Mouse (Mus musculus) layer of hippocampus, postnatal 36 days (tissue): Measurements from ENCODE around the gene Fndc3b. TPM values are rescaled to one million over a fixed set of nuclear protein-coding genes. Genes with fewer than 3 reads are reported as not detected.

Source experiments
- DNase-seq, 2 experiments: peaks; one replicate each; pipeline ENCODE4 v3.0.0; 2022
- total RNA-seq, 2 experiments: library from RNA; stranded (reverse); gene quantifications; 2 replicates each; pipeline ENCODE4 v1.2.3; 2021

The Fndc3b gene
- total RNA-seq, 2 experiments from 2014 or later, result 21.0 to 22.9 TPM

DNA sequence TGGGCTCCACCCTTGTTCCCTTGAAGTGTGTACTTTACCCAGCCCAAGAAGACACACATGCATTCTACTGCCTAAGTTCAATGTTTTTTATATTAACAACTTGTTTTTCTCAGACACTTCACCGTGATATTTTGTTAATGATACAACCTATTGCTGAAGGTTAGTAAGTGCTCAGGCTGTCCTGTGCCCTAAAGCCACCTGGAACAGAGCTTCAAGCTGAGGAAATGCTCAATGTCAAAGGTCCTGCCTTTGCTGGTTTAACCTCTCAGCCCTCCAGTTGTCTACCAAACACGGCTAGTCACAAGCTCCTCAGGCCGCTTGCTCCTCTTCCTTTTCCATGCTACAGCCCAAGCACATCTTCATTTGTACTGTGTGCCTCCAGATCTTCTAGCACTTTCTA is 157.3 kb downstream of the Fndc3b start:
- no peak for DNase-seq

DNA sequence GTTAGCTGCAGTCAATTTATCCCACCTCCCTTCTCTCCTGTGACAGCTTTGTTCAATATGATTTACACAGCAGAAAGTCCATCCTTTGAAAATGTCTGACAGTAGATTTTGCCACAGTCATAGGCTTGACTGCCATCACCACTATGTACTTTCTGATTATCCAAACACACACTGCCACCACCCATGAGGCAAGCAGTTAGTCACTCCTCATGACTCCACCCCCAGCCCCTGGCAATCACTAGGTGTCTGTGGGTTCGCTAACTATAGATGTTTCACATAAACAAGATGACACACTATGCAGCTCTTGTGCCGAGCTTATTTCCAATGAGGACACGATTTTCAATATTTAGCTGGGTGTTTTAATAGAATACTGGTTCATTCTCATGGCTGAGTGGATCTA is 160.1 kb downstream of the Fndc3b start:
- DNase-seq, result no peak

DNA sequence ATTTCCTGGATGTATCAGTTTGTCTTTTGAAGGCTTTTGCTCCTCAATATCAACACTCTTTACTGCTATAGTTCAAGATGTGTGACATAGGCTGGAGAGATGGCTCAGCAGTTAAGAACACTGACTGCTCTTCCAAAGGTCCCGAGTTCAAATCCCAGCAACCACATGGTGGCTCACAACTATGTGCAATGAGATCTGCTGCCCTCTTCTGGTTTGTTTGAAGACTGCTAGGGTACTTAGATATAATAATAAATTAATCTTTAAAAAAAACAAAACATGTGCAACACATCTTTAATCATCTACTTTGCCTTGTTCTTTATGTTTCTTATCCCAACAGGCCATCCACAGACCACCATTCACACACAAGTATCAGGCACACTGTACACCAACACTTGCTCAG is 160.7 kb downstream of the Fndc3b start:
- no peak for DNase-seq

DNA sequence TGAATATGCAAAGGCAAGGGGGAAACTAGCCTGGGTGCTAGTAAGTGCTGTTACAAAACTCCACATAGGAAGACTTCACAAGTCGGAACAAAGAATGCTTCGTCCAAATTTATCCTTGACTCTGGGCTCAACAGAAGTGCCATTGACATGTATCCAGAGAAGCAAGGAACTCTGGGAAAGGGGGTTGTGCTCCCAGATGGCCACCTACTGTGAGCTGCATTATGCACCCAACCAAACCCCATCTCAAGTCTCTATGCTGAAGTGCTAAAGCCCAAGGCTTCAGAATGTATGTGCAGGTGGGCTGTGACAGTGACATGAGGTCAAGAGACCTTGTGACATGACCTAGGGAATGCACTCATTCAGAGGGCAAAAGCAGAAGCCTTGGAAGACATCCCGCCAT is 165.5 kb downstream of the Fndc3b start:
- DNase-seq, result no peak

DNA sequence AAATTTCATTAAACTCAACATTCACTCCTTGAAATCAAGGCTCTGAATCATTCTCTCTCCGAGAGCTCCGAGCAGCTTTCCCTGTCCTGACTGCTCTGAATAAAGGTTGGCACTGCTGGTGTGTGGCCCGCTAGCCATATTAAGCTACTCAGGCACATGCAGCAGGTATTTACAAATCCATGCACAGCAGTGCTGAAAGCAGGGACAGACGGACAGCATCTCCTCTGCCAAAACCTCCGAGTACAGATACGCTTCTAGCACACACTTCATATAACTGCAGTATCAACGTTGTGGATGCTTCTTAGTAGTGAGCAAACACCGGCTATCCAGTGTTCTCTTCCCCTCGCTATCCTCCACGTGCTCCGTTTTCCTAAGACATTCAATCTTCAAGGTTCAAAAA is 167.0 kb downstream of the Fndc3b start:
- DNase-seq, result no peak

DNA sequence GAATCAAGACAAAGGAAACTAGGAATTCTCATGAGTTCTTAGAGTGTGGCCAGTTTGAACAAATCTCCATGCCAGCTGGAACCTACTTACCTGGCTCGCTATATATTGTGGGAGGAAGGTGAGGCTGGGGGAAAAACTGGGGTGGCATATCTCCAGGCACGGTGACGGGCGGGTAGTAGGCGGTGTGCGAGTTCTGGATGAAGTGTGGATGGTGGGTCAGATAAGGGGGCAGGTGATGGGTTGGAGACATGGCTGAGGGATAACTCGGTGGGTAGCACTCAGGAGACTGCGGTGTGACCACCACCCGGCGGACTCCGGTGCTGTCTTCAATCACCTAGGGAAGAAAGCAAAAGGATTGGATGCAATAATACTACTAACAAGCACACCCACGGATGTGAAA is 169.3 kb downstream of the Fndc3b start:
- no peak for DNase-seq

DNA sequence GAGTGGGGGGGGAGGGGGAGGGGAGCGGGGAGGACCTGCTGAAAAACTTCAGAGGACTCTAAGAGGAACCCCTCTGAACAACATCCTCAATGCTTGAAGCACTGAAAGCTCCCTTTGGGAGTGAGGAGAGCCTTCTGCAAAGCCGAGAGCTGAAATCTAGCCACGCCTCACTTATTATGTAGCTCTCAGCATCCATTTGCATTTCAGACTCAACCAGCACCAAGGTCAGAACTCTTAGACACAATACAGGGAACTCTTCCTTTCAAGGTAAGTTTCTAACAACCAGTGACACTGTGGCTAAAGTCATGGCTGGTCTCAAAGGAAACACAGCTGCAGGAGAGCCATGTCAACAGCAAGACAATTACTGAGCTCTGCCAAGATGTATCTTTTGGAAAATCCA is 169.9 kb downstream of the Fndc3b start:
- no peak for DNase-seq

DNA sequence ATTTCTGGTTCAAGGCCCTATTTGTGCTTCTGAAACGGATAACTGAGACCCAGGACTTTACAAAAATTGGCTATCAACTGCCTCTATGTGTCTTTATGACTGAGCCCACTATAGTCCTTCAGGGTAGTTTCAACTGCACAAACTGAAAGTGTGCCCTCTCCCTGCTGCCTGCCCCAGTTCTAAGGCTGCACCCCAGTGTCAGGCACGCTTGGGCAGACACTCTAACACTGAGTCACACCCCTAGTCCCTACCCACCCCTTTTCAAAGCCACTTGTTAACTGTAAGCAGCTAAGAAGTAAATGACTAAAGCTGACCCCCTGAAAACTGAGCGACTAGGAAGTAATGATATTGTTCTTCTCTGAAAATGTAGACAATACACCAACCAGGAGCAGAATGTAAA is 176.9 kb downstream of the Fndc3b start:
- no peak for DNase-seq

DNA sequence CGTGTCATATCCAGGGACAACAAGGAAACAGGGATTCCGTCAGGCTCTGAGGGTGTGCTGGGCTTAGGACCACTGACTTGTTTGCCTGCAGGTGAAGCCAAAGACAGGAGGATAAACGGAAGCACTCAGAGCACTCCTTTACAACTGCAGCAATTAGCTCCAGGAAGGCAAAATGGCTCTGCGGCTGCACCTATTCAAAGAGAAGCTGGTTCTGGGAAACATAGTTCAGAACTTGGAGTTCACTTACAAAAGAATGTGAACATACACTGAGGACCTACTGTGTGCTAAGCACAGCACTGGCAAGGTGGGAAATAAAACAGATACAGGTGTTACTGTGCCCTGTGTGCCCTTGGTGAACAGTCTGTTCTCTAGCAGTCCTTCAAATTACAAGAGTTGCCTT is 177.4 kb downstream of the Fndc3b start:
- no peak for DNase-seq

DNA sequence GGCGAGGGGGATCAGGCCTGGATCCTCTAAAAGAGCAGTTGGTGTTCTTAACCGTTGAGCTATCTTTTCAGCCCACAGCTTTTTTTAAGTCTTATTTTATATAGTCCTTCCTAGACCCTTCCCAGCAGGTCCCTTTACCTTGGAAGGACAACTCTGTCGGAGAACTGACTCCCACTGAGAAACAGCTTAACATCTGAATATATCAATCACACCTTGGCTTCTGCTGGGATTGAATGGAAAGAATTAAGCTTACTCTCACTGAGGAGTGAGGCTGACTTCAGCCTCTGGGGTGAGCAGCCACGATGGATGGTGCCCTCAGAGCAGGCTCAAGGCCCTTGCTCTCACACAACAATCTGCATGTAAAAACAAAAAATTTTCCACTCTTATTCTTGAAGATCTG is 179.1 kb downstream of the Fndc3b start:
- DNase-seq, result no peak

DNA sequence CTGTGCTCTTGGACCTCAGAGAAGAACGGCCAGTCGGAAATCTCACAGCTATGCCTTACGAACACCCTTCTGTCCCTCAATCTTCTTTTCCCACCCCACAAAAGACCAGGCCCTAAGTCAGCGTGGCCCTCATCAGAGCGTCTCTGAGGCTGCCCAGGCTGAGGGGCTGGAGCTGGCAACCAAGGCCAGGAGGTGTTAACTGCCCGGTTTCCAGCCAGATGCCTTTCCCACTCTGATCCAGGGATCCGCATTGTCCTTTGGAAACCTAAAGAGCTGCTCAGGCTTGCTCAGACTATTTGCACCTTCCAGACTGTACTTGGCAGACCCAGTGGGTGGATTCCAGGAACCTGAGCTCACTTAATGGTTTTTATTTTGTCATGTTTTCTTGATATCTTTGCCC is 180.7 kb downstream of the Fndc3b start:
- no peak for DNase-seq

DNA sequence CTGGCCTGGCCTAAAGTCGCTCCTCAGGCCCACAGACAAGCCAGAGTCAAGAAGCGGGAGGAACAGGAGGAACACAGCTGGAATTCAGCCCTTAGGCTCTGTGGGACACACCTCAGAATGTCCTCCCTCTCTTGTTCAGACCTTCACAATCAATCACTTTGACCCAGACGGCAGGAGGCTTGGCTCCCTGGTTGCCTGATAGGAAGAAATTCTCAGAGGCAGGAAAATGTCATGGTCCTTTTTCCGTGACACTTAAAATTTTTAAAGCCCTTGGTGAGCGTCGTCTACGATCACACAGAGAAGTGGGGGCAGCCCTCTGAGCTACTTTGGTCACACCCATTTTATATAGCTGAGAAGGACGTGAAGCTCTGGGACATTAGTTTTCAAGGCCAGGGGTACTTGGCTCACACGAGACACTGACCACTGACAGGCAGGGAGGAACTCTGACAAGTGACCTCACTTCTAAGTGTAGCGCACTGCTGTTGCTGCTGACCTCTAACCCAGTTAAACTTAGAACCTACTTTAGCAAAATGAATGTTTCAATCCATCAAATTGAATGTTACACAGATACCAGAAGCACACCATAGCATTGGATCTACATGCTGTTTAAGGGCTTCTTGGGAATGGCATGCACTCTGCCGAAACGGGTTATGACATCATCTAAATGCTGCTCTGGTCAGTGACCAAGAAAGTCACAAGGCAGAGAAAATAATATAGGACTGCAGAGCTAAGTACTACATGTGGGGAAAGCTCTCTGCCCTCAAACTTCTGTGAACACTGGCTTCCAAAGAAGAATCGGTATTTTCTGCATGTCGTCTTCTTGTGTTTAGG is 181.7 kb downstream of the Fndc3b start:
- DNase-seq, result no peak

DNA sequence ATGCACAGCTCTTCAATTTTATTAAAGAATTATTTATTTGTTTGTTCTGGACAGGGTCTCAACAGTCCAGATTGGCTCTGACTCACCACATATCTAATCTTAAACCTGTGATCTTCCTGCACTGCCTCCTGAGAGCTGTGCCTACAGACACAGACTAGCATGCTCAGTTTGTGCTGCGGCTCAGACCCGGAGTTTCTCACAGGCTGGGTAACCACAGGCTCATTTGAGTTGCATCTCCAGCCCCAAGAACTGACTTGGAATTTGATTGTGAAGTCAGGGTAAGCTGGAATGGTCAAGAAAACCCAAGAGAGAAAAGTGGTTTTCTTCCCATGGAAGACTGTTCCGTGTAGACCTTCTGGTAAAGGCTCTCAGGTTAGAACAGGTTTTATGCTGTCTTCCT is 184.1 kb downstream of the Fndc3b start:
- DNase-seq, result no peak

DNA sequence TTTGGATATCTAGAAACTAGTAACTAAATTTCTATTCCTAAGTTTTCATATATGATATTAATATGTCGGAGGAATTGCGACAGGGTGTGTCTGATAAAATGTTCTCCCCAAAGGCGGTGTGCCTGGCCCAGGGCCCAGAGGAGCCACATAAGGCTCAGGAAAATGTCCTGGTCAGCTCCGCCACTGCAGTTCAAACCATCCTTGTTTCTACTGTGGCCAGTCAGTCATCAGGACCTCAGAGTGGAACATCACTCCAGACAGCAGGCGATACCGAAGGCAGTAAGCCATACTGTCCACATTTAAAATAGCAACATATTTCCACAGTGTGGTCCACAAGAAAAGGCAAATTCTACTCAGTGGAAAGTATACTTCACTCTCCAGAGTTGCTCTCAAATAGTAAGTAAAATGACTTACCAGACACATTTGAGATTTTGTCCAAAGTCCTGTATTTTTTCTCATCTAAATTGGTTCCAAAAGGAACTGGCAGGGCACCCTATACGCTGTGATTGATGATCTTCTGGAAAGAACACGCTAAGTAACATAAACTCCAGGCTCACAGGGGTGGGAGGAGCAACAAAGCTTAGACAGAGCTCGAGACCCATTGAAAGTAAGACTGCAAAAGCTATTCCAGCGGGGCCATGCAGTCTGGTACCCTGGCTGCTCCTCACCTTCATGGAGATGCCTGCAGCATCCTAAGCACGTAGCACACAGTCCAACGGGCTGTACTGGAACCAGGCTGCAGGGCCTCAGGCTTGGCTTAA is 187.8 kb downstream of the Fndc3b start:
- DNase-seq, result no peak

DNA sequence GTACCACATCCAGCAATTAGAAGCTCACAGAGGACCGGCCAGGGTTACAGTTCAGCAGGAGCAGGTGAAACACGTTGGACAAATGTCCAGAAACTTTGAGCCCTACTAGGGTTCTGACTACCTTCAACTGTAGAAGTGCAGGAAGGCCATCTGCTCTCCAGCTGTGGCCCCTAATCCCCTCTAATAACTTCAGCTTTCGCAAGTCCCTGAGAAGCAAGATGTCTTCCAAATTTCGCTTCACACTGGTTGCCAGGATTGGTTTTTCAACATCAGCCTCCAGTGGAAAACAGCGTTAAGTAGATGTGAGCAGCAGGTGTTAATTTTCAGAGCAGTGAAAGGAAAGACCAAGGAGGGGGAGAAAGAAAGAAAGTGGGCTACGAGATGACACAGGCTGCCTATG is 190.7 kb downstream of the Fndc3b start:
- no peak for DNase-seq

DNA sequence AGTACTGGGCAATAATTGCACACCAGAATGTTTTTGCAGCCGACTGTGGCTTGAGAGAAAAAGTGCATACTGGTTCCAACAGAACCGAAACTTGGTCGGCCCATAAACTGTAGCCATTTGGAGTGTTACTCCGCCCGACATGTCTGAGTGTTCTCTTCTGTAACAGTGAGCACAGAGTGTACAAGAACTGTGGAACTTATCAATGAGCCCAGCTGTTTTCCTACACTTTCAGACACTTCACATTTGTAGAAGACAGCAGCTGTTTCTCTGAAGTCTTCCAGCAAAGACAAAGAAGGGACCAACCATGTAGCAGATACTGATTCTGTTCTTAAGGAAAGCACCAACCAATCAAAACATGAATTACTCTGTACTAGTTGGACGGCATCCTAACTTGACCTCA is 191.6 kb downstream of the Fndc3b start:
- no peak for DNase-seq

DNA sequence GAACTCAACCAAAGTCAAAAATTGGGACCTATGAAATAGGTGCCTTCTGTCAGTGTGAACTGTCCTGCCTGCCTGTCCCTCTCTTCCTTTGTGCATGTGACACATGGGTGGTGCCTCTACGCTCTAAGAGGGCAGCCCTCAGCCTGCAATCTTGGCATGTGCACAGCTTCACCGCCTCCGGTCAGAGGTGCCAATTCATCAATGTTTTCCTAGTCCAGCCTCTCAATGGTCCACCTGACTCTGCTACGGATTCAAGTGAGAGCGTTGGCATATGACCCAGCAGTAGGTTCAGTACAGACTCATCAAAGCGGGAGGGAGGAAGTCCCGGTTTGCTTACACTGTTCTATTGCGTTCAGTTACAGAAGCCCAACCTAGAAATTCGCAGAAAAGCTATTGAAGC is 192.2 kb downstream of the Fndc3b start:
- DNase-seq, result no peak

DNA sequence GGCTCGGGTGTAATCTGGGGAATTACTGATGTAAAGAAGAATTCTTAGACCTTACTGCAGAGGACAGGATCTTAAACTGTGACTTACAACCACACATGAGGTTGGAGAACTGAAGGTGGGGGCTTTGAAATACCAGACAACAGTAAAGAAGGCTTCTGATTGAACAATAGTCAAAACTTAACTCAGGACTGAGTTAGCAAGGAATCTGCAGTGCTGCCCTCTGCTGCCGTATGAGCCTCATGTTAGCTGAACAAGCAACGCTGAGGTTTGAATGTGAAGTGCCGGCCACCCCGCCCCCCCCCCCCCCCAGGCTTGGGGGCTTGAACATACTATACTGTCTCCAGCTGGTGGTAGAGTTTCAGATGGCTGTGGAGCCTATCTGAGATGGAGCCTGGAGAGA is 194.6 kb downstream of the Fndc3b start:
- no peak for DNase-seq

DNA sequence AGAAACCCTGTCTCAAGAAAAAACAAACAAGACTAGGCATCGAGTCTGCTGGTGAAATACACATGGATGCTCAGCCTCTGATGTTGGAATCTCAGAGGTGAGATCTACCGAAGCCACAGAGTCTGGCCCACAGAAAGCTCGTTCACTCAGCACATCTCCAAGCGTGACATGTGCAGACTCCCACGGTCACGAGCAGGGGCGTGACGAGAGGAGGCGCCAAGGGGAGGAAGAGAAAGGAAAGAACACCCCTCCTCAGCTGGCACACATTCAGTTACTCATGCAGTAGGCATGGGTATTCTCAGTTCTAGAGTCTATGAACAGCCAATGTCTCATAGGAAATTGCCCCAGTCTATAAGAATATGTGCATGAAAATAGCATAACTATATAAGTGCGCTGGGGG is 199.3 kb downstream of the Fndc3b start:
- no peak for DNase-seq

DNA sequence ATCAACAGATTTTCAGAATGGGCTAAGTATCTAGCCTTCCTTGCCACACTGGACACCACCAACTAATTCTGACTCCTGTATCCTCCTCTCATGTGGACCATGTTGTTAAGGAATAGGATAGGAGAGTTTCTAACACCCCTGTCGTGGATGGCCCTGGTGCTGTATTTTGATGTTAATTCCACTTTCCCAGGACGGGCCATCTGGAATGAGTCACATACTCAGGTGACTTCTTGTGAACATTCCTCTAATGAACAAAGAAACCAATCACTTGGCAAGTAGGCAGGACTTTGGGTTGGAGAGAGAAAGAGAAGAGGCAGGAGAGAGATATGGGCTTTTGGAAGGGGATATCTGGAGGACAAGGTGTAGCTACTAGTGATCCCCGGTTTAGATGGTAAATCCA is 204.2 kb downstream of the Fndc3b start:
- DNase-seq, result no peak

DNA sequence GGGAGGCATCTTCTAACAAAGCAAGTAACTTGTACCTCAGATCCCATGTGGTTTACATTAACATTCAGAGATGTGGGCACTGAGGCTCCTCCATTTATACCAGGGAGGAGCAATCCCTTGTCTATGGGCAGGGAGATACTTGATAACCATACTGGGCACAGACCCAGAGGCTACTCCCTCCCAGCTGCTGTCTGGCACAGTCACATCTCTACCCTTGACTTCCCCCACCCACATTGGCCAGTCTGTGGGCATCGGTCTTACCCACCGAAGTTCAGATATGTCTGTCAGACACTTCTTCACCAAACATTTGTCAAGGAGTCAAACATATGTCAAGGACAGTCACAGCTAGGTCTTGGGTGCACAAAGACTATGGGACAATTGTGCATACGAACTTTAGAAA is 205.5 kb downstream of the Fndc3b start:
- no peak for DNase-seq

DNA sequence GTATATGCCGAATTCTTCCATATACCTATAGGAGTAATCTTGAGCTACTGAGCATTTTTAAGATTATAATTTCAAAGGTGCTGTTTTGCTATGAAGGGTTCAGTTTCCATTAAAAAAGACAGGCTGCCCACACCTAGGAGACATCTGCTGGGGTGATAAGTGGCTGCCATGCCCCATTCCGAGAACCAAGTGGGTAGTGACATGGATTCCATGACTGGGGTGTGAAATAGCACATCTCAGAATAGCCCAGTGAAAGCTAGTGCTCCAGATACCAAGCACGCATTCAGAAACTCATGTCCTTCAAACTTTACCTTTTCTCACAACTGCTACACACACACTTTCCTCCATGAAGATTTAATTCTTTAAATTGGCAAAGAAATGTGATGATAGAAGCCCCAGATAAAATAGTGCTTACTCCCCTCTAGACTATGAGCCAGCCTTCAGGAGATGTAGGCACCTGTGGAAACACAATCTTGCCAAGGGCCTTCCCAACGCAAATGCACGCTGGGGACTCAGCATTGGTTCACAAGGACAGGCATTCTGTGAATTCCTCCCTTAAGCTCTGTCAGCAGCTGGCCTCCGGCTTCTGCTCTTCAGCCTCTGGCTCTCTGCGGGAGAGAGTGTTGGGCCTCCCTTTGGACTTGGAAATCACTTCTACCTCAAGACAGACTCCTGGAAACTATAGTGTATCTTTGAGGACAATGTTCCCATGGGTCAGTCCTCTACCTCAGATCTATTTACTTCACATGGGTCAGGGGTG is 207.6 kb downstream of the Fndc3b start:
- no peak for DNase-seq

DNA sequence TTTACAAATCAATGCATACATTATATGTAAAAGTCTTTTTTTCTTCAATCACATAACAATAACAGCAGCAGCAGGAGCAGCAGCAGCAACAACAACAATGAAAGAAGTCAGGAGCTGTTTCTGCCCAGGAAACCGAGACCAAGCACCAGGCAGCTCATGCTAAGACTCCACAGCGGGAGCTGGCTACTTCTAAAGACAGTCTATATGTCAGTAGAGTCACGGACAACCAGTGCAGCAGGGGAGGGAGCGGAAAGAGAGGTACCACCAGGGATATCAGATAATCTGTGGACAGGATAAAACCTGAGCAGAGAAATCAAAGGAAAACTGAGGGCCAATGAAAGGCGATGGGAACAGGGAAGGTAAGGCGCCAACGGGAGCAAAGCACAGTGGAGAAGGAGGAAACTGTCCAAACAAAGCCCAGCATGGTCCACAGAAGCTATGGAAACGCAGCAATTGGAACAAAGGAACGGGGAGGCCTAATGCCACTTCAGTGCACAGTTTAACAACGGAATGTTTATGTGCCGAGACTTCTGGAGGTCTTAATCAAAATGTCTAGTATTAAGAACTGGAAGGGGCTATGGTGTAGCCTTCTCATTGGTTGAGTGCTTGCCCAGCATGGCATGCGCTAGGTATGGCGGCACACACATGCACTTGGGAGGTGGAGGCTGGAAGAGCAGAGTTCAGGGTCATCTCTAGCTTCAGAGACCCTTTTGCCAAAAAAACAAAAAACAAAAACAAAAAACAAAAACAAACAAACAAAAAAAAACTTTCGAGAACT is 215.6 kb downstream of the Fndc3b start:
- no peak for DNase-seq
